Mouse (Mus musculus) ES-Bruce4 (cell line): ENCODE measurements at regions not wholly inside any gene's neighbourhood (a gene's known extent, or its start where the extent isn't known, plus 50 kb on each side); places are given as distances from the start of the nearest gene placed in this dataset.

Experiments
- H3K27ac ChIP-seq: 2 replicates; pipeline ENCODE4 v1.5.1; 2012; ENCODE audit warnings: low read length, inconsistent platforms; ENCODE audit not compliant: insufficient read depth
- H3K27me3 ChIP-seq: 2 replicates; pipeline ENCODE4 v1.6.1; 2012; ENCODE audit warnings: mild to moderate bottlenecking, low read length, inconsistent platforms; ENCODE audit not compliant: control insufficient read depth, poor library complexity, insufficient read depth, severe bottlenecking
- H3K36me3 ChIP-seq: 2 replicates; pipeline ENCODE4 v1.6.1; 2012; ENCODE audit warnings: inconsistent platforms, mild to moderate bottlenecking, low read length, moderate library complexity; ENCODE audit not compliant: control insufficient read depth, poor library complexity, insufficient read depth, severe bottlenecking
- H3K4me1 ChIP-seq: one replicate; pipeline ENCODE4 v1.8.1; 2011; ENCODE audit warnings: low read length; ENCODE audit not compliant: control insufficient read depth, insufficient read depth
- H3K4me3 ChIP-seq: 2 replicates; pipeline ENCODE4 v1.5.1; 2011; ENCODE audit warnings: low read depth, mild to moderate bottlenecking, low read length
- H3K9ac ChIP-seq: 2 replicates; pipeline ENCODE4 v1.6.1; 2012; ENCODE audit warnings: low read depth, mild to moderate bottlenecking, inconsistent platforms; ENCODE audit not compliant: poor library complexity, severe bottlenecking
- H3K9me3 ChIP-seq: replicated peaks from 2 replicates; pipeline ENCODE4 v1.6.1; 2012; ENCODE audit warnings: mild to moderate bottlenecking, low read length, inconsistent platforms; ENCODE audit not compliant: control insufficient read depth, poor library complexity, insufficient read depth, severe bottlenecking
- CTCF ChIP-seq: IDR thresholded peaks from one replicate; pipeline ENCODE4 v1.8.1; 2011; ENCODE audit warnings: low read depth, low read length
- EP300 ChIP-seq: IDR thresholded peaks from 2 replicates; pipeline ENCODE4 v1.6.1; 2011; ENCODE audit warnings: low read depth, low read length; ENCODE audit not compliant: insufficient read depth
- POLR2A ChIP-seq: IDR thresholded peaks from one replicate; pipeline ENCODE4 v1.8.1; 2011; ENCODE audit warnings: low read length; ENCODE audit not compliant: insufficient read depth

- TF ChIP-seq CTCF (no peak), EP300 (no peak), POLR2A (no peak)
- no peaks in the 10 kb centered on the region for H3K36me3 ChIP-seq
- H3K9ac ChIP-seq: no peak overlapping the region
- H3K27me3 ChIP-seq: no peaks in the 10 kb centered on the region
- H3K9me3 ChIP-seq: no peaks in the 10 kb centered on the region
- no peaks in the 10 kb centered on the region for H3K4me1 ChIP-seq
- H3K4me3 ChIP-seq: no peak overlapping the region
- no peak overlapping the region for H3K27ac ChIP-seq
Measured at GRCm38 (mm10) chr12:15918291-15918690, 101.6 kb upstream of the Trib2 start.

- Histone ChIP-seq H3K4me1 (no peaks in the 10 kb centered on the region), H3K9me3 (no peaks in the 10 kb centered on the region), H3K27me3 (no peaks in the 10 kb centered on the region), H3K36me3 (no peaks in the 10 kb centered on the region), H3K27ac (no peak overlapping the region), H3K4me3 (no peak overlapping the region), H3K9ac (no peak overlapping the region)
- no peak for TF ChIP-seq EP300
- no peak for TF ChIP-seq POLR2A
- TF ChIP-seq CTCF: no peak
Measured at GRCm38 (mm10) chr12:15912959-15913358, 96.2 kb upstream of the Trib2 start.

DNA sequence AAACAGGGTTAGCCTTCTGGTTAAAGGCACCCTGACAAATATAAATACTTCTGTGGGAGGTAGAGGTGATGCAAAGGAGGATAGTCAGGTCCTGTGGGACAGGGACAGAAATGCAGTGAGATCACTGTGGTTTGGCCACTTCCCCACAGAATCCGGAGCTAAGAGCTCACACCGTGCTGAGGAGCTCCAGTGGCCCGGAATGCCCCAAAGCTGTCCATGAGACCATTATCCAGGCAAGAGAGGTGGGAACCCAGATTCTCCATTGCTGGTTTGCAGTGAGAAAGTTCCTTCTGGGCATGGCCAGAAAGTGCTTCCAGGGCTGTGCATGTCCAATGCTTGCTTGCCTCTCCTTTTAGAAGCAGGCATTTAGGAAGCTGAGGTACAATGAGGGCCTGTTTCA lies 95.8 kb upstream of the Trib2 start:
- H3K36me3 ChIP-seq: no peaks in the 10 kb centered on the region
- no peaks in the 10 kb centered on the region for H3K27me3 ChIP-seq
- TF ChIP-seq POLR2A (no peak), EP300 (no peak), CTCF (no peak)
- no peak overlapping the region for H3K4me3 ChIP-seq
- no peak overlapping the region for H3K27ac ChIP-seq
- H3K9me3 ChIP-seq: no peaks in the 10 kb centered on the region
- H3K4me1 ChIP-seq: no peaks in the 10 kb centered on the region
- H3K9ac ChIP-seq: no peak overlapping the region

DNA sequence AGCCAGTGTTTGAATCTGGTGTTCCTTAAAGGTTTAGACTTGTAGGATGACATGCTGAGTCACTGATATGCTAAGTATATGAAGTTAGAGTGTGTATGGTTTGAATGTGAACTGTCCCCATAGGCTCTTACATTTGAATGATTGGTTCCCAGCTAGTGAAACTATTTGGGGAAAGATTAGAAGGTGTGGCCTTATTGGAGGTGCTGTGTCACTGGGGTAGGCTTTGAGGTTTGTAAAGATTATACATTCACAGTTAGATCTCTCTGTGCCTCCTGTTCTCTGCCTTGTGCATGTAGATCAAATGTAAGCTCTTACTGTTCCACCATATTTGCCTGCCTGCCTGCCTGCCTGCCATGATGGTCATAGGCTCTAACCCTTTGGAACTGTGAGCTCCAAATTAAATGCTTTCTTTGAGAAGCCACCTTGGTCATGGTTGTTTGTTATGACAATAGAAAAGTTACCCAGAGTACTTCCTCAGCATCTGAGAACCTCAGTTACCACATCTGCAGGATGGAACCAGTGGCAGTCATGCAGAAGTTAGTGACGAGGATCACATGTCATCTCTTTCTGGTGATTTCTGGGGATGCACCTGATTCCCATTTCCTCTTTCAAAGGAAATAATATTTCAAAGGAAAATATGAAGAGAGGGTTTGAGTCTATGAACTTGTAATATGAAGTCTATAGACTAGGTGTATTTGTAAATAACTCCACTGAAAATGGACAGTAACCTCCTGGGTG lies 94.7 kb upstream of the Trib2 start:
- no peak overlapping the region for H3K9ac ChIP-seq
- no peak overlapping the region for H3K27ac ChIP-seq
- no peaks in the 10 kb centered on the region for H3K36me3 ChIP-seq
- no peaks in the 10 kb centered on the region for H3K4me1 ChIP-seq
- no peak overlapping the region for H3K4me3 ChIP-seq
- no peaks in the 10 kb centered on the region for H3K27me3 ChIP-seq
- TF ChIP-seq POLR2A (no peak), CTCF (no peak), EP300 (no peak)
- no peaks in the 10 kb centered on the region for H3K9me3 ChIP-seq

GRCm38 (mm10) chr12:15897539-15897938 lies 80.8 kb upstream of the Trib2 start:
- Histone ChIP-seq H3K27ac (no peak overlapping the region), H3K9ac (no peak overlapping the region), H3K4me1 (no peaks in the 10 kb centered on the region), H3K36me3 (no peaks in the 10 kb centered on the region), H3K27me3 (no peaks in the 10 kb centered on the region), H3K9me3 (no peaks in the 10 kb centered on the region), H3K4me3 (no peak overlapping the region)
- TF ChIP-seq EP300 (no peak), POLR2A (no peak), CTCF (no peak)

GRCm38 (mm10) chr12:15896511-15896910 lies 79.8 kb upstream of the Trib2 start:
- Histone ChIP-seq H3K9me3 (no peaks in the 10 kb centered on the region), H3K36me3 (no peaks in the 10 kb centered on the region), H3K4me3 (no peak overlapping the region), H3K27me3 (no peaks in the 10 kb centered on the region), H3K4me1 (no peaks in the 10 kb centered on the region), H3K9ac (no peak overlapping the region), H3K27ac (no peak overlapping the region)
- TF ChIP-seq CTCF: no peak
- TF ChIP-seq POLR2A: no peak
- TF ChIP-seq EP300: no peak
